Mouse (Mus musculus): ENCODE data around the gene Zfp414.

- TF ChIP-seq GATA1 (IDR thresholded peaks at IDR 0.05; ENCODE audit: borderline replicate concordance, low read length) (no peak), FLI1 (IDR thresholded peaks at IDR 0.05; ENCODE audit: low read length) (no peak)
These were observed 31.6 kb upstream of the Zfp414 start for GRCm38 (mm10) chr17:33597271-33597670.
